Mouse (Mus musculus) limb, embryonic 13.5 days (tissue): Measurements from ENCODE around the gene Copz1. TPM values are rescaled to one million over a fixed set of nuclear protein-coding genes. Genes with fewer than 3 reads are reported as not detected.
A peak's percentile ranks its signal among the peaks of the same experiment; 100 is the strongest.

Source experiments
- microRNA counts: library from miRNA; unstranded; fragments of <30 nt; microRNA quantifications from one replicate; lab custom pipeline; 2016
- microRNA-seq: library from miRNA; unstranded; fragments of <30 nt; microRNA quantifications from one replicate; pipeline ENCODE4, GENCODE M21; 2016
- polyA plus RNA-seq: library from polyadenylated mRNA; unstranded; fragments of >200 nt; fragmentation: Nextera tagmentation; extraction: Ambion mirVana; gene quantifications from 2 replicates; pipeline ENCODE4 v1.2.1, GENCODE M21; 2015

Copz1 gene
- polyA plus RNA-seq, 1 experiment from 2014 or later, result 283 TPM

MicroRNAs within 50 kb of the gene (microRNA counts, 519-probe panel; counts per million panel counts)
- microRNA mmu-miR-148b (lab: Ali Mortazavi, UCI), result 3,859 counts per million, percentile 73 among the panel's probes with 10 or more counts

Small RNA genes lying within 50 kb of the gene (microRNA-seq; reads per million reads assigned to microRNA genes)
- gene Mir148b, result 173 reads per million, percentile 60 among the genes with 10 or more reads in this experiment

Other genes with a start within 250 kb of the Copz1 start
- gene Smug1, start 105.6 kb upstream of the Copz1 start, polyA plus RNA-seq, result 15.6 and 16.7 TPM in 2 replicates
- 153 and 166 TPM in 2 replicates for gene Cbx5, start 32.9 kb upstream of the Copz1 start, polyA plus RNA-seq
- gene Hnrnpa1, start 32.3 kb upstream of the Copz1 start, polyA plus RNA-seq, result 1,120 and 1,163 TPM in 2 replicates
- gene Nfe2, start 14.3 kb upstream of the Copz1 start, polyA plus RNA-seq, result 2.8 and 3.8 TPM in 2 replicates
- gene Gpr84, start 37.9 kb downstream of the Copz1 start, polyA plus RNA-seq, result 0.34 and 0.41 TPM in 2 replicates
- 11.7 and 13.1 TPM in 2 replicates for gene Zfp385a, start 67.4 kb downstream of the Copz1 start, polyA plus RNA-seq
- 55.2 and 55.3 TPM in 2 replicates for gene Itga5, start 94.0 kb downstream of the Copz1 start, polyA plus RNA-seq
- gene Gtsf1, start 157.8 kb downstream of the Copz1 start, polyA plus RNA-seq, result not detected in 2 replicates
- gene Gtsf2, start 175.8 kb downstream of the Copz1 start, polyA plus RNA-seq, result not detected in 2 replicates
- gene Nckap1l, start 181.1 kb downstream of the Copz1 start, polyA plus RNA-seq, result 2.2 and 2.3 TPM in 2 replicates
- gene Pde1b, start 230.3 kb downstream of the Copz1 start, polyA plus RNA-seq, result 4.8 TPM in 2 replicates